Mouse (Mus musculus) liver, adult 2 months (tissue): ENCODE results near the gene Cnga1.

ENCODE experiments used
- CTCF ChIP-seq: fragments of 200-500 bp; IDR thresholded peaks from 2 replicates; pipeline ENCODE4 v1.5.1; 2011; ENCODE audit warnings: low read depth, low read length, control low read depth
- POLR2A ChIP-seq: fragments of 200-500 bp; IDR thresholded peaks from 2 replicates; pipeline ENCODE4 v1.6.1; 2011; ENCODE audit warnings: low read length, control low read depth; ENCODE audit not compliant: insufficient read depth; ENCODE audit errors: extremely low read depth

- TF ChIP-seq CTCF (no peak), POLR2A (no peak)
These were observed at the start of gene Cnga1 for GRCm38 (mm10) chr5:72644175-72644574.
